Mouse (Mus musculus) midbrain, embryonic 11.5 days (tissue): ENCODE results near the gene Cstf1. TPM values are rescaled to one million over a fixed set of nuclear protein-coding genes. Genes with fewer than 3 reads are reported as not detected.

ENCODE experiments used
- ATAC-seq: fragments of 200-750 bp; cut with Nextera tagmentation; 2 replicates; pipeline ENCODE4 v1.8.0; 2017; ENCODE audit warnings: moderate TSS enrichment, moderate library complexity; ENCODE audit not compliant: low FRiP score
- DNase-seq: peaks from one replicate; pipeline ENCODE4 v3.0.0; 2015; ENCODE audit warnings: low spot score; ENCODE audit errors: missing footprints
- H3K27ac ChIP-seq: fragments of 300-500 bp; sonication (generic); 2 replicates; pipeline ENCODE4 v1.5.1; 2014; ENCODE audit warnings: low read depth, low read length
- H3K27me3 ChIP-seq: fragments of 300-500 bp; sonication (generic); 2 replicates; pipeline ENCODE4 v1.6.1; 2014; ENCODE audit warnings: mild to moderate bottlenecking, low read length, moderate library complexity, mixed read lengths; ENCODE audit not compliant: control insufficient read depth, insufficient read depth
- H3K36me3 ChIP-seq: fragments of 300-500 bp; sonication (generic); 2 replicates; pipeline ENCODE4 v1.6.1; 2014; ENCODE audit warnings: mild to moderate bottlenecking, low read length, moderate library complexity, mixed read lengths; ENCODE audit not compliant: control insufficient read depth, insufficient read depth
- H3K4me1 ChIP-seq: fragments of 300-500 bp; sonication (generic); 2 replicates; pipeline ENCODE4 v1.6.1; 2014; ENCODE audit warnings: low read length; ENCODE audit not compliant: control insufficient read depth, insufficient read depth
- H3K4me2 ChIP-seq: fragments of 300-500 bp; sonication (generic); 2 replicates; pipeline ENCODE4 v1.6.1; 2014; ENCODE audit warnings: mild to moderate bottlenecking, moderate library complexity
- H3K4me3 ChIP-seq: fragments of 300-500 bp; sonication (generic); 2 replicates; pipeline ENCODE4 v1.5.1; 2014; ENCODE audit warnings: low read depth, low read length
- H3K9ac ChIP-seq: fragments of 300-500 bp; sonication (generic); 2 replicates; pipeline ENCODE4 v1.6.1; 2014; ENCODE audit warnings: low read length
- H3K9me3 ChIP-seq: fragments of 300-500 bp; sonication (generic); 2 replicates; pipeline ENCODE4 v1.6.1; 2016; ENCODE audit warnings: low read length; ENCODE audit not compliant: control insufficient read depth
- whole genome bisulfite sequencing: fragments of 180-500 bp; shearing (Covaris S2); extraction: QIAGEN DNeasy Blood & Tissue Kit; methylation state at CpG from one replicate; pipeline ENCODE4 v1.1.7; 2014; 5-methylcytosine and 5-hydroxymethylcytosine counted together
- polyA plus RNA-seq: library from polyadenylated mRNA; unstranded; fragments of >200 nt; fragmentation: Nextera tagmentation; extraction: Ambion mirVana; gene quantifications from 2 replicates; pipeline ENCODE4 v1.2.1, GENCODE M21; 2014

Cstf1 gene
- polyA plus RNA-seq, 1 experiment from 2014 or later: 50.2 TPM

GRCm38 (mm10) chr2:172381898-172382297, 11.4 kb downstream of the Cstf1 start:
- ATAC-seq: no peak
- Histone ChIP-seq H3K9ac (no peak overlapping the region), H3K27me3 (no peaks in the 10 kb centered on the region), H3K4me3 (no peak overlapping the region), H3K27ac (no peak overlapping the region), H3K36me3 (peaks cover 25% of the 10 kb centered on the region), H3K4me1 (no peaks in the 10 kb centered on the region), H3K4me2 (no peak overlapping the region), H3K9me3 (no peaks in the 10 kb centered on the region)
- WGBS: 89% methylated on average over 12 of the region's 12 CpGs
- no peak for DNase-seq

- H3K9ac ChIP-seq: no peak overlapping the region
- no peak overlapping the region for H3K4me2 ChIP-seq
- ATAC-seq: no peak
- H3K36me3 ChIP-seq: peaks cover 18% of the 10 kb centered on the region
- no peaks in the 10 kb centered on the region for H3K27me3 ChIP-seq
- no peak overlapping the region for H3K27ac ChIP-seq
- no peaks in the 10 kb centered on the region for H3K4me1 ChIP-seq
- no peak overlapping the region for H3K4me3 ChIP-seq
- WGBS: 94% methylated on average over 3 of the region's 3 CpGs
- H3K9me3 ChIP-seq: no peaks in the 10 kb centered on the region
- DNase-seq: no peak
These were observed 14.2 kb downstream of the Cstf1 start for GRCm38 (mm10) chr2:172384715-172385114.

- Histone ChIP-seq H3K9ac (no peak overlapping the region), H3K4me3 (no peak overlapping the region), H3K9me3 (no peaks in the 10 kb centered on the region), H3K36me3 (no peaks in the 10 kb centered on the region), H3K4me2 (no peak overlapping the region), H3K4me1 (no peaks in the 10 kb centered on the region), H3K27ac (no peak overlapping the region), H3K27me3 (no peaks in the 10 kb centered on the region)
- no peak for ATAC-seq
- no peak for DNase-seq
- 50% methylated on average over 6 of the region's 6 CpGs for WGBS
These were observed 19.9 kb downstream of the Cstf1 start for GRCm38 (mm10) chr2:172390341-172390740.

GRCm38 (mm10) chr2:172392041-172392521, 21.6 kb downstream of the Cstf1 start:
- Histone ChIP-seq H3K27ac (no peak overlapping the region), H3K4me2 (no peak overlapping the region), H3K9ac (no peak overlapping the region), H3K9me3 (no peaks in the 10 kb centered on the region), H3K36me3 (no peaks in the 10 kb centered on the region), H3K4me3 (no peak overlapping the region), H3K4me1 (no peaks in the 10 kb centered on the region), H3K27me3 (no peaks in the 10 kb centered on the region)
- peak; percentile 31 for DNase-seq
- 83% methylated on average over 10 of the region's 10 CpGs for WGBS
- no peak for ATAC-seq

- H3K4me1 ChIP-seq: no peaks in the 10 kb centered on the region
- no peaks in the 10 kb centered on the region for H3K9me3 ChIP-seq
- no peak within 1 kb of the TSS for H3K4me2 ChIP-seq
- ATAC-seq: no peak
- no peak within 1 kb of the TSS for H3K4me3 ChIP-seq
- WGBS: 46% methylated on average over 13 of the region's 13 CpGs
- DNase-seq: peak; percentile 53
- H3K36me3 ChIP-seq: no peaks in the 10 kb centered on the region
- no peaks in the 10 kb centered on the region for H3K27me3 ChIP-seq
- H3K9ac ChIP-seq: no peak within 1 kb of the TSS
- H3K27ac ChIP-seq: no peak within 1 kb of the TSS
These were observed 23.0 kb downstream of the Cstf1 start, which contains the start of gene Cass4 for GRCm38 (mm10) chr2:172393391-172394051. TSS of gene Cass4 (plus strand) at chr2:172393794.

- Histone ChIP-seq H3K4me3 (no peak overlapping the region), H3K4me2 (no peak overlapping the region), H3K27me3 (no peaks in the 10 kb centered on the region), H3K4me1 (no peaks in the 10 kb centered on the region), H3K27ac (no peak overlapping the region), H3K9ac (no peak overlapping the region), H3K9me3 (no peaks in the 10 kb centered on the region), H3K36me3 (no peaks in the 10 kb centered on the region)
- 76% methylated on average over 2 of the region's 2 CpGs for WGBS
- ATAC-seq (no peak), DNase-seq (no peak)
These were observed 23.5 kb downstream of the Cstf1 start for GRCm38 (mm10) chr2:172394052-172394392.

GRCm38 (mm10) chr2:172394671-172395070, 24.2 kb downstream of the Cstf1 start:
- H3K4me1 ChIP-seq: no peaks in the 10 kb centered on the region
- DNase-seq (peak; percentile 71), ATAC-seq (no peak)
- no peaks in the 10 kb centered on the region for H3K27me3 ChIP-seq
- H3K36me3 ChIP-seq: no peaks in the 10 kb centered on the region
- H3K9me3 ChIP-seq: no peaks in the 10 kb centered on the region
- H3K4me3 ChIP-seq: no peak overlapping the region
- 81% methylated on average over 4 of the region's 4 CpGs for WGBS
- H3K9ac ChIP-seq: no peak overlapping the region
- H3K27ac ChIP-seq: no peak overlapping the region
- no peak overlapping the region for H3K4me2 ChIP-seq

GRCm38 (mm10) chr2:172395961-172396360, 25.5 kb downstream of the Cstf1 start:
- Histone ChIP-seq H3K4me2 (no peak overlapping the region), H3K27ac (no peak overlapping the region), H3K9me3 (no peaks in the 10 kb centered on the region), H3K27me3 (no peaks in the 10 kb centered on the region), H3K4me3 (no peak overlapping the region), H3K4me1 (0 out of 2 replicates have a peak, but pooled peaks cover 2% of the 10 kb centered on the region), H3K9ac (no peak overlapping the region), H3K36me3 (no peaks in the 10 kb centered on the region)
- ATAC-seq (peak; percentile 27; the same call in 1 of the 2 replicates), DNase-seq (peak; percentile 70)
- WGBS: 49% methylated on average over 9 of the region's 9 CpGs

GRCm38 (mm10) chr2:172399901-172400300, 29.4 kb downstream of the Cstf1 start:
- Histone ChIP-seq H3K9me3 (no peaks in the 10 kb centered on the region), H3K9ac (no peak overlapping the region), H3K4me3 (no peak overlapping the region), H3K36me3 (no peaks in the 10 kb centered on the region), H3K27ac (no peak overlapping the region), H3K4me2 (no peak overlapping the region), H3K4me1 (0 out of 2 replicates have a peak, but pooled peaks cover 2% of the 10 kb centered on the region), H3K27me3 (no peaks in the 10 kb centered on the region)
- 0 out of 2 replicates have a peak, but pooled peaks have one; percentile 42 for ATAC-seq
- 51% methylated on average over 9 of the region's 9 CpGs for WGBS
- DNase-seq: no peak
